Mouse (Mus musculus): ENCODE measurements around the gene Ninl. TPM values are rescaled to one million over a fixed set of nuclear protein-coding genes. Genes with fewer than 3 reads are reported as not detected.

Gene Ninl
- polyA plus RNA-seq, 1 experiment from 2014 or later = 9.8 TPM

DNA sequence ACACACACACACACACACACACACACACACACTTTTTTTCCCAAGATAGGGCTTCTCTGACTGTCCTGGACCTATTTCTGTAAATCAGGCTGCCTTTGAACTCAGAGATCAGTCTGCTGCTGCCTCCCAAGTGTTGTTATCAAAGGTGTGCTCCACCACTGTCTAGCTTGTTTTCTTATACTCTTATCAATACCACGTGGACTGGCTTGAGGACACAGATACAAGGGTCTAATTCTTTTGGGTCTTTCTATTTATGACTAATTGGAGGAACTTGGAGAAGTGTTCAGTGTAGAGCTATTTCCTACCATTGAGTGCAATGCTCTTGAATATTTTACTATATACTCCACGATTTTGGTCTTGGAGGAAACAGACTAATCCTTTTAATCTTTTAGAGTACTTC, 151.8 kb downstream of the Ninl start:
- H3K27ac ChIP-seq = no peak overlapping the region
- no peak for ATAC-seq (ENCODE audit: low FRiP score, low read depth)
- H3K9me3 ChIP-seq = no peaks in the 10 kb centered on the region
- WGBS = 86% methylated on average over 2 of the region's 2 CpGs
- no peak overlapping the region for H3K4me2 ChIP-seq (replicated peaks)
- no peaks in the 10 kb centered on the region for H3K4me1 ChIP-seq
- H3K27me3 ChIP-seq = no peaks in the 10 kb centered on the region
- no peak overlapping the region for H3K4me3 ChIP-seq
- H3K36me3 ChIP-seq = no peaks in the 10 kb centered on the region; the same call in 1 of the 2 replicates
- no peak overlapping the region for H3K9ac ChIP-seq

- no peaks in the 10 kb centered on the region for H3K9me3 ChIP-seq
- no peak overlapping the region for H3K4me2 ChIP-seq (replicated peaks)
- no peaks in the 10 kb centered on the region for H3K36me3 ChIP-seq
- no peaks in the 10 kb centered on the region for H3K27me3 ChIP-seq
- no peak overlapping the region for H3K27ac ChIP-seq
- no peak for ATAC-seq (ENCODE audit: low FRiP score, low read depth)
- H3K4me3 ChIP-seq = no peak overlapping the region
- H3K4me1 ChIP-seq = no peaks in the 10 kb centered on the region
- H3K9ac ChIP-seq = no peak overlapping the region
These were observed 152.9 kb downstream of the Ninl start for GRCm38 (mm10) chr2:150886315-150886714.

DNA sequence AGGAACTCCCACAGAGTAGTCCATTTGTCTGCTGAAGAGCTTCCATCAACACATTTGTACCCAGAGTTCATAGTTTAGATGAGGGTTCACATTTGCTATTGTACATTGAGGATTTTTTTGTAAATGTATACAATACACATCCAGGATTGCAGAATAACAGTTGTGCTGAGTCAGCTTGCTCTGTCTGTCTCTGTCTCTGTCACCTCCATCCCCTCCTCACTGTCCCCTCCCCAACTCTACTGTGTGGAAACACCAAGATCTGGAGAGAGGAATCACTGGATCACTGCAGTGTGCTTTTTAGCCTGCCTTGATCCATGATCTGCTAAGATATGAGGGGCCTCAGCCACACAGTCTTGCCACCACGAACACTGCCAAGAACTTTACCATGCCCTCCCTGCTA, 153.4 kb downstream of the Ninl start:
- ATAC-seq (ENCODE audit: low FRiP score, low read depth) = no peak
- H3K4me1 ChIP-seq = no peaks in the 10 kb centered on the region
- 93% methylated on average over 1 of the region's 1 CpGs for WGBS
- H3K4me2 ChIP-seq (replicated peaks) = no peak overlapping the region
- H3K9ac ChIP-seq = no peak overlapping the region
- H3K27me3 ChIP-seq = no peaks in the 10 kb centered on the region
- H3K27ac ChIP-seq = no peak overlapping the region
- no peaks in the 10 kb centered on the region for H3K9me3 ChIP-seq
- H3K4me3 ChIP-seq = no peak overlapping the region
- no peaks in the 10 kb centered on the region for H3K36me3 ChIP-seq

DNA sequence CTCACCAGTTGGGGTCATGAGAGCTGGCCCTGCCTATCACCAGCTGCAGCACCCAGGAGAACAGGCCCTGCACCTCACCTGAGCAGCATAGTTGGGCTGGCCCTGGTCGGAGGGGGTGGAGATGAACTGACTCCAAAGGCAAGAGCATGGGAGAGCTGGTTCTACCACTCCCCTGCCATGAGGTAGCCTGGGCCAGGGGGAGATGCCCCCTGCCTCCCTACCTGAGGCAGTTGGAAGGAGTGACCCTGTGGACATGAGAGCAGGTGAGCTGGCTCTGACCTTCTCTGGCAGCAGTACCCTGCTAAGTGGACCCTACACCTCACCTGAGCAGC, 154.4 kb downstream of the Ninl start:
- Histone ChIP-seq H3K9ac (no peak overlapping the region), H3K36me3 (no peaks in the 10 kb centered on the region), H3K9me3 (no peaks in the 10 kb centered on the region), H3K4me1 (no peaks in the 10 kb centered on the region), H3K4me2 (replicated peaks) (no peak overlapping the region), H3K27ac (no peak overlapping the region), H3K27me3 (no peaks in the 10 kb centered on the region), H3K4me3 (no peak overlapping the region)
- ATAC-seq (ENCODE audit: low FRiP score, low read depth) = peak; percentile 44; the same call in 1 of the 2 replicates
- 70% methylated on average over 1 of the region's 1 CpGs for WGBS

Other genes starting within 250 kb of the Ninl start
- gene Abhd12, start 134.6 kb downstream of the Ninl start, polyA plus RNA-seq (2015; fragmentation: Nextera tagmentation; extraction: Ambion mirVana) = 68.1 and 75.6 TPM in 2 replicates
- 49.7 and 55.3 TPM in 2 replicates for gene Gins1, start 134.0 kb downstream of the Ninl start, polyA plus RNA-seq (2015; fragmentation: Nextera tagmentation; extraction: Ambion mirVana)
- 49.4 and 51.4 TPM in 2 replicates for gene Nanp, start within 50 bp of the Ninl start, polyA plus RNA-seq (2015; fragmentation: Nextera tagmentation; extraction: Ambion mirVana)
- gene Gm14151, start 53.0 kb upstream of the Ninl start, polyA plus RNA-seq (2015; fragmentation: Nextera tagmentation; extraction: Ambion mirVana) = not detected in 2 replicates
- not detected in 2 replicates for gene Gm14147, start 58.9 kb upstream of the Ninl start, polyA plus RNA-seq (2015; fragmentation: Nextera tagmentation; extraction: Ambion mirVana)

Measured in limb, embryonic 13.5 days (tissue).